Mouse (Mus musculus) brain, adult 2 months (tissue): ENCODE results near the gene Lman2l.
A peak's percentile ranks its signal among the peaks of the same experiment; 100 is the strongest.

Source experiments
- DNase-seq: peaks from one replicate; pipeline ENCODE4 v3.0.0; 2011; ENCODE audit warnings: low read depth, low spot score

Gene Lman2l

GRCm38 (mm10) chr1:36444471-36445464, at the start of gene Lman2l:
Gene Lman2l, minus strand, starts transcription at chr1:36445271.
- DNase-seq: peak; percentile 99

- DNase-seq: no peak
These were observed 48.2 kb upstream of the Lman2l start for GRCm38 (mm10) chr1:36493299-36493698.

- DNase-seq: peak; percentile 97
These were observed 47.5 kb upstream of the Lman2l start for GRCm38 (mm10) chr1:36492416-36493139.

- DNase-seq: peak; percentile 66
These were observed 44.6 kb upstream of the Lman2l start for GRCm38 (mm10) chr1:36489661-36490060.

- DNase-seq: no peak
These were observed 42.0 kb upstream of the Lman2l start for GRCm38 (mm10) chr1:36487111-36487510.

- no peak for DNase-seq
These were observed 40.0 kb upstream of the Lman2l start for GRCm38 (mm10) chr1:36485080-36485479.

- no peak for DNase-seq
These were observed 38.8 kb upstream of the Lman2l start for GRCm38 (mm10) chr1:36483825-36484224.

- peak; percentile 65 for DNase-seq
These were observed 35.1 kb upstream of the Lman2l start for GRCm38 (mm10) chr1:36479903-36480899.

GRCm38 (mm10) chr1:36478343-36478795, 33.3 kb upstream of the Lman2l start:
- DNase-seq: no peak

- DNase-seq: no peak
These were observed 31.4 kb upstream of the Lman2l start for GRCm38 (mm10) chr1:36476426-36476825.

- DNase-seq: peak; percentile 60
These were observed 30.5 kb upstream of the Lman2l start for GRCm38 (mm10) chr1:36475480-36476110.

GRCm38 (mm10) chr1:36474646-36475045, 29.6 kb upstream of the Lman2l start:
- DNase-seq: no peak

GRCm38 (mm10) chr1:36473211-36473780, 28.2 kb upstream of the Lman2l start:
- no peak for DNase-seq

GRCm38 (mm10) chr1:36472106-36472440, 27.0 kb upstream of the Lman2l start:
- DNase-seq: no peak

GRCm38 (mm10) chr1:36471181-36472105, 26.4 kb upstream of the Lman2l start, which contains the start of gene Cnnm4:
Gene Cnnm4, plus strand, starts transcription at chr1:36471620.
- peak; percentile 97 for DNase-seq

- no peak for DNase-seq
These were observed 24.9 kb upstream of the Lman2l start for GRCm38 (mm10) chr1:36469811-36470444.

GRCm38 (mm10) chr1:36467446-36467845, 22.4 kb upstream of the Lman2l start:
- no peak for DNase-seq

- no peak for DNase-seq
These were observed 20.6 kb upstream of the Lman2l start for GRCm38 (mm10) chr1:36465641-36466160.
